Mouse (Mus musculus) C3H10T1/2 (cell line): ENCODE results near the gene Olfr187. TPM values are rescaled to one million over a fixed set of nuclear protein-coding genes. Genes with fewer than 3 reads are reported as not detected.

Source experiments
- polyA plus RNA-seq, 2 experiments: library from polyadenylated mRNA; unstranded; fragments of >200 nt; fragmentation: generic; extraction: Trizol; gene quantifications; one replicate each; pipeline ENCODE4 v1.2.1; 2012; ENCODE audit warnings: missing spikeins in 2 of 2

Gene Olfr187
- polyA plus RNA-seq: not detected

DNA sequence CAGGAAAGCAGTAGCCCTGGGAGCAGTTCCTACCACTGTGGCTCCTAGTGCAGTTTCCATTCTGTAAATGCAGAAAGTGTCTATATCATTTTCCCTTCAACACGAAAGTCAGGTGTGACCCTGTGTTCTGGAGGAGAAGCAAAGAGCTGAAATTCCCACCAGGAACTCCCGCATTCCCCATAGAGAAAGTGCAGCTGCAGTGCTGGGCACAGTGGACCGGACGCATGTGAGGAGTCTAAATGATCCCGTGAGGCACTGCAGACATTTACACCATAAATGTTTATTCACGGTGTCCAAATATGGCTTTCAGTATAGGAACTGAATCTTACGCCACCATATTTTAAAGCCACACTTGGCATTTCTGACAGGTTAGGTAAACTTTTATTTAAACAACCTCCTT lies at the start of gene Olfr187:
Gene Olfr187 (minus strand): TSS at position 58 of the 400 bp plus-strand sequence.

DNA sequence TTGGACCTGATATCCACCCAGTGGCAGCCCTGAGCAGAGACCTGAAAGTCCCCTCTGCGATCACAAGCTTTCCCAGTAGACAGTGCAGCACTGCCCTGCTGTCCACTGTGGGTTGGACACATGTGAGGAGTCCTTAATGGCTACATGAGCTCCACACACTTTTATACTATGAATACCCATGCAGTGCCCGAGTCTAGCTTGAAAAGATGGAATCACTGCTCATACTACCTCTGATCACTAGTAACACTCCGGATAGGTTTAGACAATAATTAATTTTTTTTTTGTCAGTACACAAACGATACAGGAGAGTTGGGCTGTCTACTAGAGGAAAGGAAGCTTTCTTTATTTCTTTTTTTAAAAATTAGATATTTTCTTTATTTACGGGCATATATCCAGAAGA lies 38.3 kb upstream of the Olfr187 start, which contains the start of gene Olfr190:
Gene Olfr190 (minus strand): TSS at position 101 of the 400 bp plus-strand sequence.

DNA sequence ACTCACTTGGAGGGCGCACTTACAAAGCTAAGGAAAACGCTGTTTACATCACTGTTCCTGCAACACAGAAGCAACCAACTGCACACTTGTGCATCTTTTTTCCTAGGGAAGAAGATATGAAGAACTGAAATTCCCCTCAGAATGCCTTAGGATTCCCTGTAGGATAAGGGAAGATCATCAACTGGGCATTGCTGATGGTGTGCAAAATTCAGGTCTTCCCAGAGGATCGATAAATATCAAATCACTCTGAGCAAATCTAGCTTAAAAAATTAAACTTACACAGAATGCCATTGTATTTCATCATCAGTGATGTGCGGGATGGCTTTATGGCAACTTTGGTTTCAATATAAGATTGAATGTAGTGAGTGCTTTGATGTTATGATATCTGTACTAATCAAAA lies 9.4 kb downstream of the Olfr187 start, which contains the start of gene Olfr186:
Gene Olfr186 (minus strand): TSS at position 101 of the 400 bp plus-strand sequence.

DNA sequence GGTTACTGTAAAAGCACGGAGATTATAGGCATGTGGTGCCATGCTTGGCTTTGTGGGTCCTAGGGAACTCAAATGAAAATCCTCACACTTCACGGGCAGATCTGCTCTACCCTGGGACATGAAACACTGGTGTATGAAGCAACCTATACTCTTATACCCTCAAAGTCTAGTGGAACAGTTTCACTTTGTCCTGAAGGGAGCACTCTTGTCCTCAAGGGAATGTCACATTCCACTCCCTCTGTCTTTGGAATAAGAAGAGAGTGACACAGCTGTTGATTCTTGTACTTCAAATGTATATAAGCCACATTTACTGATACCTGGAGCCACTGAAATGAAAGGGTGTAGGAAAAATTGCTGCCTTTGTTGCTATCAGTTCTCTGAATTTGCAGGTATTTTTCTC lies 44.5 kb downstream of the Olfr187 start, which contains the start of gene Olfr183:
Gene Olfr183 (plus strand): TSS at position 301 of the 400 bp plus-strand sequence.

Other genes with a start within 250 kb of the Olfr187 start
- under 1 TPM in 1 of 2 experiments, not detected in 1; 0.01 TPM for gene Olfr173, start 239.5 kb downstream of the Olfr187 start, polyA plus RNA-seq
- gene Olfr175-ps1, start 213.0 kb downstream of the Olfr187 start, polyA plus RNA-seq: not detected
- gene Olfr177, start 165.0 kb downstream of the Olfr187 start, polyA plus RNA-seq: not detected
- not detected for gene Olfr178, start 147.7 kb downstream of the Olfr187 start, polyA plus RNA-seq
- gene Olfr181, start 111.0 kb downstream of the Olfr187 start, polyA plus RNA-seq: not detected
- not detected for gene Olfr180, start 110.4 kb downstream of the Olfr187 start, polyA plus RNA-seq
- gene Olfr183, start 44.4 kb downstream of the Olfr187 start, polyA plus RNA-seq: not detected
- gene Olfr186, start 9.5 kb downstream of the Olfr187 start, polyA plus RNA-seq: not detected
- not detected for gene Olfr190, start 38.2 kb upstream of the Olfr187 start, polyA plus RNA-seq
- gene Olfr191, start 50.1 kb upstream of the Olfr187 start, polyA plus RNA-seq: not detected
- gene Olfr193, start 72.1 kb upstream of the Olfr187 start, polyA plus RNA-seq: not detected
- gene Olfr194, start 81.3 kb upstream of the Olfr187 start, polyA plus RNA-seq: not detected
- gene Olfr195, start 107.3 kb upstream of the Olfr187 start, polyA plus RNA-seq: not detected
- gene Olfr196, start 130.7 kb upstream of the Olfr187 start, polyA plus RNA-seq: not detected
- not detected for gene Olfr198, start 163.8 kb upstream of the Olfr187 start, polyA plus RNA-seq
- not detected for gene Olfr199, start 180.0 kb upstream of the Olfr187 start, polyA plus RNA-seq
- gene Olfr201, start 232.9 kb upstream of the Olfr187 start, polyA plus RNA-seq: not detected
- not detected for gene Olfr202, start 247.0 kb upstream of the Olfr187 start, polyA plus RNA-seq